Mouse (Mus musculus) limb, embryonic 12.5 days (tissue): Measurements from ENCODE around the gene Speg. TPM values are rescaled to one million over a fixed set of nuclear protein-coding genes. Genes with fewer than 3 reads are reported as not detected.
A peak's percentile ranks its signal among the peaks of the same experiment; 100 is the strongest.

ENCODE experiments used
- ATAC-seq: fragments of 200-750 bp; cut with Nextera tagmentation; 2 replicates; pipeline ENCODE4 v1.8.0; 2017; ENCODE audit warnings: low read depth, moderate TSS enrichment; ENCODE audit not compliant: insufficient number of reproducible peaks, insufficient read depth, low FRiP score, low TSS enrichment
- H3K27ac ChIP-seq: fragments of 300-500 bp; sonication (generic); 2 replicates; pipeline ENCODE4 v1.5.1; 2016; ENCODE audit warnings: mild to moderate bottlenecking, moderate library complexity
- H3K27me3 ChIP-seq: fragments of 300-500 bp; sonication (generic); 2 replicates; pipeline ENCODE4 v1.6.1; 2016; ENCODE audit warnings: mild to moderate bottlenecking, moderate library complexity
- H3K36me3 ChIP-seq: fragments of 300-500 bp; sonication (generic); 2 replicates; pipeline ENCODE4 v1.6.1; 2016; ENCODE audit warnings: mild to moderate bottlenecking, moderate library complexity
- H3K4me1 ChIP-seq: fragments of 300-500 bp; sonication (generic); replicated peaks from 2 replicates; pipeline ENCODE4 v1.6.1; 2016
- H3K4me2 ChIP-seq: fragments of 300-500 bp; sonication (generic); 2 replicates; pipeline ENCODE4 v1.6.1; 2016; ENCODE audit warnings: mild to moderate bottlenecking, moderate library complexity
- H3K4me3 ChIP-seq: fragments of 300-500 bp; sonication (generic); replicated peaks from 2 replicates; pipeline ENCODE4 v1.5.1; 2016; ENCODE audit warnings: mild to moderate bottlenecking
- H3K9ac ChIP-seq: fragments of 300-500 bp; sonication (generic); replicated peaks from 2 replicates; pipeline ENCODE4 v1.6.1; 2016; ENCODE audit warnings: mild to moderate bottlenecking, moderate library complexity
- H3K9me3 ChIP-seq: fragments of 300-500 bp; sonication (generic); 2 replicates; pipeline ENCODE4 v1.6.1; 2016; ENCODE audit warnings: mild to moderate bottlenecking, moderate library complexity
- WGBS: fragments of 180-500 bp; shearing (Covaris S2); methylation state at CpG from one replicate; pipeline ENCODE4 v1.1.7; 2016; 5-methylcytosine and 5-hydroxymethylcytosine counted together
- polyA plus RNA-seq: library from polyadenylated mRNA; unstranded; fragments of >200 nt; fragmentation: Nextera tagmentation; extraction: Ambion mirVana; gene quantifications from 2 replicates; pipeline ENCODE4 v1.2.1, GENCODE M21; 2016

The Speg gene
- polyA plus RNA-seq, 1 experiment from 2014 or later: 30.4 TPM

- peak overlapping the region; percentile 41 for H3K4me3 ChIP-seq
- ATAC-seq: peak; percentile 49; the same call in 1 of the 2 replicates
Observed at GRCm38 (mm10) chr1:75422823-75423471, 47.9 kb downstream of the Speg start.

DNA sequence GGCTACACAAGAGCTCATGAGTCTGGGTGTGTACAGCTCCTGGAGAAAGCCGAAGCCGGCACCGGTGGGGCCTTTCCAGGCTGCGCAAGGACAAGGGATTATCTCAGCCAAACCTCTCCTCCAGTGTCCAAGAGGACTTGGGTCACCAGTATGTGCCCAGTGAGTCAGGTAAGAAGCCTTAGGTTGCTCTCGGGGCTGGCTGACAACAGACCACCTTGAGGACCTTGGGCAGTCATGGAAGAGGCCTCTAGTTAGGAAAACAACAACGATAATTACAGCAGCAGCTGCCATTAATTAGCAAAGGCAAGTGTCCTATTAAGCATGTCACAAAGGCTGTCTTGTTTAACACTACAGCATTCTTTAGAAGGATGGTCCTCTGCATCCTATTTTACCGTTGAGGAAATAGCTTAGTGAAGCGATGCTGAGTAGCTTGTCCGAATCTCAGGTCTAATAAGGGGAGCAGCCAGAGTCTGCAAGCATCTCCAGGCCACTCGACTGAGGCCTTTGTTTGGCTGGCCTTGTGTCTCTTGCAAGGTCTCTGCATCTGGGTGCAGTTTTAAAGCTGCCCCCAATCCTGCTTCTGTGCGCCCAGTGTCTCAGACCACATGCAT is 48.8 kb downstream of the Speg start:
- Histone ChIP-seq H3K27ac (no peak overlapping the region), H3K36me3 (peaks cover 1% of the 10 kb centered on the region), H3K9ac (no peak overlapping the region), H3K4me2 (no peak overlapping the region), H3K4me3 (no peak overlapping the region), H3K9me3 (no peaks in the 10 kb centered on the region), H3K4me1 (peaks cover 31% of the 10 kb centered on the region), H3K27me3 (peaks cover 59% of the 10 kb centered on the region)
- 58% methylated on average over 11 of the region's 11 CpGs for WGBS
- no peak for ATAC-seq

More at GRCm38 (mm10) chr1:75422823-75423471, 47.9 kb downstream of the Speg start:
- Histone ChIP-seq H3K9me3 (no peaks in the 10 kb centered on the region), H3K4me2 (peak overlapping the region; percentile 75), H3K27ac (no peak overlapping the region), H3K4me1 (peaks cover 31% of the 10 kb centered on the region), H3K36me3 (peaks cover 6% of the 10 kb centered on the region; the same call in 1 of the 2 replicates), H3K27me3 (peaks cover 59% of the 10 kb centered on the region), H3K9ac (peak overlapping the region; percentile 53)
- 2% methylated on average over 71 of the region's 71 CpGs for WGBS

DNA sequence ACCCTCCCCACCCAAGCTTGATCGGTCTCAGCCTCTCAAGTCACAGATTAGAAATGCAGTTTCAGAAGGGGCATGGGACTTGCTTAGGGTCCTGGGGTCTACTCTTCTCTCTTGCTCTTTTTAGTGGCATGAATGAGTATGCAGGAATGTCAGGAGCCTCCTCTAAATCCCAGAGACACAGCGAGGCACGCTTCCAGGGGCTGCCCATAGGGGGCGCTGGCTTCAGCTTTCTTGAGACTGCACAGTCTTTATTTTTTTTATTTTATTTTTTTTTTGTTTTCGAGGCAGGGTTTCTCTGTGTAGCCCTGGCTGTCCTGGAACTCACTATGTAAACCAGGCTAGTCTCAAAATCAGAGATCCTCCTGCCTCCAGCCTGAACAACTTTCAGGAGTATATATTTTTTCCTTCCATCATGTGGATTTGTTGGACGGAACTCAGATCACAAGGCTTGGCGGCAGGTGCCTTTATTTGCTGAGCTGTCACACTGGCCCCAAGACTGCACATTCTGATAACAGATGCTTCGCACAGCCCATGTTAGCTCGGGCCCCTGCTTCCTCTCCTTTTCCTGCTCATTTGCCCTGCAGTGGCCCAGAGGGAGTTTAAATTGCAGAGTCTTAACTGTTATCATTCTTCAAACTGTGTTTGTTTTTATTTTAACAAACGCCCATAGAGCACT is 50.8 kb downstream of the Speg start:
- Histone ChIP-seq H3K36me3 (peaks cover 7% of the 10 kb centered on the region), H3K27me3 (peaks cover 56% of the 10 kb centered on the region), H3K9me3 (no peaks in the 10 kb centered on the region), H3K27ac (no peak overlapping the region), H3K4me2 (no peak overlapping the region), H3K4me3 (no peak overlapping the region), H3K9ac (no peak overlapping the region), H3K4me1 (peaks cover 35% of the 10 kb centered on the region)
- 41% methylated on average over 10 of the region's 10 CpGs for WGBS
- no peak for ATAC-seq

- H3K4me3 ChIP-seq: peak within 1 kb of the TSS; percentile 60
- WGBS: 6% methylated on average over 28 of the region's 28 CpGs
- H3K36me3 ChIP-seq: peaks cover 3% of the 10 kb centered on the region; the same call in 1 of the 2 replicates
- peaks cover 8% of the 10 kb centered on the region for H3K27me3 ChIP-seq
- peak within 1 kb of the TSS; percentile 79 for H3K27ac ChIP-seq
- peaks cover 18% of the 10 kb centered on the region for H3K4me1 ChIP-seq
- peak within 1 kb of the TSS; percentile 72 for H3K4me2 ChIP-seq
- ATAC-seq: peak; percentile 76
- peak within 1 kb of the TSS; percentile 58 for H3K9ac ChIP-seq
- no peaks in the 10 kb centered on the region for H3K9me3 ChIP-seq
Observed at GRCm38 (mm10) chr1:75435475-75436328, 60.6 kb downstream of the Speg start, which contains the start of gene Gmppa. Gene Gmppa, plus strand, starts transcription at chr1:75435930.

DNA sequence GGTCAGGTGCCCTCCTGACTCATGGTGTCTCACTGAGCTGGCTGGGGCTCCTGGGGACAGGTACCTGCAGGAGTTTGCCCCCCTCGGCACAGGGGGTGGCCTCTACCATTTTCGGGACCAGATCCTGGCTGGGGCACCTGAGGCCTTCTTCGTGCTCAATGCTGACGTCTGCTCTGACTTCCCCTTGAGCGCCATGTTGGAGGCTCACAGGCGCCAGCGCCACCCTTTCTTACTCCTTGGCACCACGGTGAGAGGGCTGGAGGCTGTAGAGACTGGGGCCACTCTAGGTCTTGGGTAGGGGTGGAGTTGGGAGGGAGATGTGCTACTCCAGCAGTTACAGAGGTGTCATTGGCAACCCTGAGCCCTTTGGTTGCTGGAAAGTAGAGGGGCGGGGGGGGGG is 63.7 kb downstream of the Speg start:
- Histone ChIP-seq H3K36me3 (peaks cover 21% of the 10 kb centered on the region; the same call in 1 of the 2 replicates), H3K27me3 (peaks cover 9% of the 10 kb centered on the region; the same call in 1 of the 2 replicates), H3K4me3 (no peak overlapping the region), H3K9ac (no peak overlapping the region; the same call in 1 of the 2 replicates), H3K27ac (no peak overlapping the region), H3K4me2 (no peak overlapping the region), H3K9me3 (no peaks in the 10 kb centered on the region), H3K4me1 (peaks cover 24% of the 10 kb centered on the region)
- WGBS: 78% methylated on average over 8 of the region's 9 CpGs
- ATAC-seq: no peak

- Histone ChIP-seq H3K9ac (no peak overlapping the region), H3K9me3 (no peaks in the 10 kb centered on the region), H3K27ac (no peak overlapping the region), H3K27me3 (peaks cover 28% of the 10 kb centered on the region), H3K36me3 (peaks cover 21% of the 10 kb centered on the region; the same call in 1 of the 2 replicates), H3K4me1 (peaks cover 41% of the 10 kb centered on the region), H3K4me3 (no peak overlapping the region), H3K4me2 (no peak overlapping the region)
- 94% methylated on average over 7 of the region's 7 CpGs for WGBS
- ATAC-seq: no peak
Observed at GRCm38 (mm10) chr1:75440661-75441060, 65.6 kb downstream of the Speg start.

GRCm38 (mm10) chr1:75441471-75441996 is 66.4 kb downstream of the Speg start:
- no peak overlapping the region for H3K27ac ChIP-seq

DNA sequence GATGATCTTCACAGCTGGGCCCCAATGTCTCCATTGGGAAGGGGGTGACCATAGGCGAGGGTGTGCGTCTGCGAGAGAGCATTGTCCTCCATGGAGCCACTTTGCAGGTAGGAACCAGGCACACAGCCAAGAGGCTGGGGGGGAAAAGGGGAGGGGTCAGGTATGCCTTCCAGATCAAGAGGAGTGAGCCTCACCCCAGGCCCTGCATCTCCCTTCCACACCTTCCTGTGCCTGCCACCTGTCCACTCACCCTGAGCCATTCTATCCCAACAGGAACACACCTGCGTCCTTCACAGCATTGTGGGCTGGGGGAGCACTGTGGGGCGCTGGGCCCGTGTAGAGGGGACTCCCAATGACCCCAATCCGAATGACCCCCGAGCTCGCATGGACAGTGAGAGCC is 67.1 kb downstream of the Speg start:
- Histone ChIP-seq H3K9me3 (no peaks in the 10 kb centered on the region), H3K4me2 (no peak overlapping the region)

More at GRCm38 (mm10) chr1:75441471-75441996, 66.4 kb downstream of the Speg start:
- H3K9me3 ChIP-seq: no peaks in the 10 kb centered on the region
- ATAC-seq: no peak
- H3K27me3 ChIP-seq: peaks cover 37% of the 10 kb centered on the region
- H3K4me1 ChIP-seq: peaks cover 43% of the 10 kb centered on the region
- WGBS: 85% methylated on average over 15 of the region's 15 CpGs
- no peak overlapping the region for H3K4me2 ChIP-seq
- no peak overlapping the region for H3K9ac ChIP-seq
- H3K4me3 ChIP-seq: no peak overlapping the region
- peaks cover 21% of the 10 kb centered on the region; the same call in 1 of the 2 replicates for H3K36me3 ChIP-seq

DNA sequence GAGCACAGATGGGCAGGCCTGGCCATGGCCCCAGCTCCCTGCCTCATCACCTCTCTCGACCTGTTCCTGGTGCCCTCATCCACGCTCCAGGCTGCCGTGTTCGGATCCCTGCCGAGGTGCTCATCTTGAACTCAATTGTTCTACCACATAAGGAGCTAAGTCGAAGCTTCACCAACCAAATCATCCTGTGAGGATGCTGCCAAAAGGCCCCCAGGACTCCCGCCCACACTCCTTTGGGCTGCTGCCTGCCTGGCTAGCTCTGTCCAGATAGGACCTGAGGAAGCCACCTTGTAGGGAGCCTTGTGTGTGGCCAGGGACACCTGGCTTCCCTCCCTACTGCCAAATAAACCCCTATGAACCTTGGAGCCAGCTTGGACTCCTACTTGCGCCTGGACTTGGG is 67.7 kb downstream of the Speg start:
- no peak overlapping the region for H3K4me2 ChIP-seq
- H3K9ac ChIP-seq: 0 out of 2 replicates have a peak overlapping the region, but pooled peaks have one; percentile 8
- no peaks in the 10 kb centered on the region for H3K9me3 ChIP-seq
- H3K4me3 ChIP-seq: no peak overlapping the region
- no peak for ATAC-seq
- H3K27me3 ChIP-seq: peaks cover 50% of the 10 kb centered on the region
- 54% methylated on average over 8 of the region's 8 CpGs for WGBS
- no peak overlapping the region for H3K27ac ChIP-seq
- H3K36me3 ChIP-seq: peaks cover 21% of the 10 kb centered on the region; the same call in 1 of the 2 replicates
- H3K4me1 ChIP-seq: peaks cover 44% of the 10 kb centered on the region

More for the DNA sequence above, 67.1 kb downstream of the Speg start:
- Histone ChIP-seq H3K4me3 (no peak overlapping the region), H3K27me3 (peaks cover 43% of the 10 kb centered on the region), H3K27ac (no peak overlapping the region), H3K36me3 (peaks cover 21% of the 10 kb centered on the region; the same call in 1 of the 2 replicates), H3K4me1 (peaks cover 43% of the 10 kb centered on the region), H3K9ac (no peak overlapping the region)
- 82% methylated on average over 9 of the region's 9 CpGs for WGBS
- ATAC-seq: no peak

DNA sequence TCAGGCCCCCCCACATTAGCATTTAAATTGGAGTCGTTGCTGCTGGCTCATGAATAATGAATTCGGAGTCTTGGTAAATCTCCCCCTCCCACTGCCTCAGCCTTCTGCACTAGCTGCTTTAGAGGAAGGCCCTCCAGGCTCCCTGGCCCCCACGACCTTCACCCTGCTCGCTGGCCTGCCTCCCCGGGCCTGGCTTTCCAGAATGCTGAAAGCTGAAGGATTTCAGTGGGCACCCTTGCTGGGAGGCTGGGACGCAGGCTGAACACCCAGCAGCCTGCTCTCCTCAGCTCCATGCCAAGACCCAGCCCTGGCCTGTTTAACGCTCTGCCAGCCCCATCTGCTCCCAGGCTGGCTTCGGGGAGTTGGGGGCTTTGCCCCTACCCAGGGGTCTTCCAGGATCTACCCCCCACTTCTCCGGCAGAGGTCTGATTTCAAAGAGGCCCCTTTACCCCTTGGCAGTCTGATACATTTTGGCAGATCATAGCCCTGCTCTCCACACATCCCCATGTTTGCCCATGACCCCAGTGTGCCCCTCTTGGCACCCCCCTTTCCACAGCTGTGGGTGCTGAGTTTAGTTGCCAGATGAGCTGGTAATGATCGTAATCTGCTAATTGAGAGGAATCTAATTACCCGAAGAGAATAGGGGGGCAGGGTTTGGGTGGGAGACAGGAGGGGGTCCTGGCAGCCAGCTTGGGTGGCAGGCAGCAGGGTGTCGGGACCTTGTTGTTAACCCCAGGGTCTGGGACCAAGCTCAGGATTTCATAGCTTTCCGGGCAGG is 68.3 kb downstream of the Speg start:
- 30% methylated on average over 13 of the region's 13 CpGs for WGBS
- Histone ChIP-seq H3K4me1 (peaks cover 50% of the 10 kb centered on the region), H3K4me3 (no peak overlapping the region), H3K36me3 (peaks cover 21% of the 10 kb centered on the region; the same call in 1 of the 2 replicates), H3K4me2 (no peak overlapping the region), H3K27ac (no peak overlapping the region), H3K9ac (peak overlapping the region; percentile 9; the same call in 1 of the 2 replicates), H3K9me3 (no peaks in the 10 kb centered on the region), H3K27me3 (peaks cover 56% of the 10 kb centered on the region)
- ATAC-seq: no peak
